In the genomic region with DNA sequence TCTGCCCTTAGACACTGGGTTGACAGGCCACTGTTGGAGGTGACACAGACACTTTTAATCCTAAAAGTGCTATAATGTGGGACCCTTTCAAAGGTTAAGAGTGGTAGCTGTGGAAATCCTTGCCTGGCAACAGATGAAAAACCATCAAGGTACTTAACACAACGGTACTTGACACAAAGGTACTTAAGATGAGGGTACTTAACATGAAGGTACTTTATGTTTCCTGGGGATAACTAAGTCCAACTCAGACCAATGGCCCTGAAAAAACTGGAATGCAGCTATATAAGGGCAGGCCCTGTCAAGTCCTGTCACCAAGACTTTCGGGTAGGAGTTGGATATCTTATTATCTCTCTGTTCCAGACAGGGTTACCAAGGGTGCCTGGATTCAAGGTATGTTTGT, we compare ENCODE assay signal across 16 mouse cellular contexts.
"Had no signal": no experiment of that assay in that cellular context is flagged by ENCODE, and none has a peak within 500 bp of the region (broad histone marks: within the 10 kb centered on the region; RNA-seq: fewer than 3 reads in every experiment).

No protein-coding gene starts in this region.

- H3K9ac ChIP-seq: neural tube, embryonic 13.5 days; neural tube, embryonic 15.5 days; stomach, embryonic 15.5 days had no signal

- H3K4me2 ChIP-seq: neural tube, embryonic 13.5 days; neural tube, embryonic 15.5 days; stomach, embryonic 15.5 days had no signal

- DNase-seq: retina, postnatal 1 day; right cerebral cortex, adult 18-20 months; right cerebral cortex, postnatal 14 days; right cerebral cortex, postnatal 25 days; right cerebral cortex, postnatal 4 days; spleen, adult 18-20 months; thymus, adult 18-20 months; thymus, adult 2 months; thymus, postnatal 14 days; thymus, postnatal 25 days; thymus, postnatal 36 days; thymus, postnatal 4 days had no signal

- H3K36me3 ChIP-seq: neural tube, embryonic 13.5 days; neural tube, embryonic 15.5 days; stomach, embryonic 15.5 days had no signal

- H3K27me3 ChIP-seq: neural tube, embryonic 13.5 days; neural tube, embryonic 15.5 days; stomach, embryonic 15.5 days had no signal

- H3K27ac ChIP-seq: neural tube, embryonic 13.5 days; neural tube, embryonic 15.5 days; stomach, embryonic 15.5 days; stomach, postnatal 0 days had no signal

- H3K4me3 ChIP-seq: neural tube, embryonic 13.5 days; neural tube, embryonic 15.5 days; stomach, embryonic 15.5 days had no signal

- H3K9me3 ChIP-seq: neural tube, embryonic 13.5 days; neural tube, embryonic 15.5 days; stomach, embryonic 15.5 days had no signal

- H3K4me1 ChIP-seq: neural tube, embryonic 15.5 days had no signal
